Mouse (Mus musculus): ENCODE measurements around the gene Il19. TPM values are rescaled to one million over a fixed set of nuclear protein-coding genes. Genes with fewer than 3 reads are reported as not detected.

Gene Il19
- polyA plus RNA-seq, 1 experiment from 2014 or later: not detected

GRCm38 (mm10) chr1:130893329-130894040, 46.4 kb downstream of the Il19 start:
- Histone ChIP-seq H3K27me3 (replicated peaks; ENCODE audit: control insufficient read depth, insufficient read depth, low read length) (no peaks in the 10 kb centered on the region), H3K9me3 (ENCODE audit: control insufficient read depth, low read length) (no peaks in the 10 kb centered on the region), H3K27ac (ENCODE audit: low read depth) (no peak overlapping the region), H3K36me3 (ENCODE audit: control insufficient read depth, insufficient read depth, low read length) (no peaks in the 10 kb centered on the region), H3K4me1 (replicated peaks; ENCODE audit: control insufficient read depth, insufficient read depth, low read length) (no peaks in the 10 kb centered on the region), H3K9ac (ENCODE audit: low read length) (no peak overlapping the region), H3K4me2 (ENCODE audit: low read length) (no peak overlapping the region), H3K4me3 (ENCODE audit: low read depth, low read length) (no peak overlapping the region)
- DNase-seq (ENCODE audit: low spot score) (no peak), ATAC-seq (replicated peaks; ENCODE audit: low FRiP score, low TSS enrichment, low read depth) (no peak)
- 71% methylated on average over 9 of the region's 9 CpGs for WGBS

- Histone ChIP-seq H3K4me2 (ENCODE audit: low read length) (no peak overlapping the region), H3K27me3 (replicated peaks; ENCODE audit: control insufficient read depth, insufficient read depth, low read length) (no peaks in the 10 kb centered on the region), H3K4me3 (ENCODE audit: low read depth, low read length) (no peak overlapping the region), H3K9me3 (ENCODE audit: control insufficient read depth, low read length) (no peaks in the 10 kb centered on the region), H3K9ac (ENCODE audit: low read length) (no peak overlapping the region), H3K4me1 (replicated peaks; ENCODE audit: control insufficient read depth, insufficient read depth, low read length) (no peaks in the 10 kb centered on the region), H3K36me3 (ENCODE audit: control insufficient read depth, insufficient read depth, low read length) (no peaks in the 10 kb centered on the region), H3K27ac (ENCODE audit: low read depth) (no peak overlapping the region)
- DNase-seq (ENCODE audit: low spot score) (no peak), ATAC-seq (replicated peaks; ENCODE audit: low FRiP score, low TSS enrichment, low read depth) (no peak)
- 87% methylated on average over 1 of the region's 1 CpGs for WGBS
Measured at GRCm38 (mm10) chr1:130892446-130892845, 47.5 kb downstream of the Il19 start.

DNA sequence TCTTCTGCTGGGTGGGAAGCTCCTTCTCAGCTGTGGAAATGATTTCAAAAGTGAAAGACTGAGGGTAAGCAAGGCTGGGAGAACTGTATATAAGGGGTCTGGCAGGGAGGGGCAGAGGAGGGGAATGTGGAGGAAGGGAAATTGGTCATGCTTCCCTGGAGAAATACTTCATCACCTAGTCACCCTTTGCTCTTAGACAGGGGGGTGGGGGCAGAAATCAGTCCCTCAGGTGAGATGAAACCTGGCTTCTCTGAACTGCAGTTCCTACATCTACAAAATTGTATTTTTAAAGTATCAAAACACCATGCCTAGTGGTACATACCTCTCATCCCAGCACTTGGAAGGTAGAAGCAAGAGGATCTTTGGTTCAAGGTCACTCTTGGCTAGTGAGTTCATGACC, 52.6 kb downstream of the Il19 start, which contains the start of gene Il24:
Gene Il24 (minus strand): TSS at position 101 of the 400 bp plus-strand sequence.
- Histone ChIP-seq H3K27me3 (replicated peaks; ENCODE audit: control insufficient read depth, insufficient read depth, low read length) (no peaks in the 10 kb centered on the region), H3K9ac (ENCODE audit: low read length) (no peak within 1 kb of the TSS), H3K36me3 (ENCODE audit: control insufficient read depth, insufficient read depth, low read length) (no peaks in the 10 kb centered on the region), H3K4me2 (ENCODE audit: low read length) (no peak within 1 kb of the TSS), H3K9me3 (ENCODE audit: control insufficient read depth, low read length) (no peaks in the 10 kb centered on the region), H3K4me3 (ENCODE audit: low read depth, low read length) (no peak within 1 kb of the TSS), H3K27ac (ENCODE audit: low read depth) (no peak within 1 kb of the TSS), H3K4me1 (replicated peaks; ENCODE audit: control insufficient read depth, insufficient read depth, low read length) (no peaks in the 10 kb centered on the region)
- DNase-seq (ENCODE audit: low spot score): no peak
- ATAC-seq (replicated peaks; ENCODE audit: low FRiP score, low TSS enrichment, low read depth): no peak

DNA sequence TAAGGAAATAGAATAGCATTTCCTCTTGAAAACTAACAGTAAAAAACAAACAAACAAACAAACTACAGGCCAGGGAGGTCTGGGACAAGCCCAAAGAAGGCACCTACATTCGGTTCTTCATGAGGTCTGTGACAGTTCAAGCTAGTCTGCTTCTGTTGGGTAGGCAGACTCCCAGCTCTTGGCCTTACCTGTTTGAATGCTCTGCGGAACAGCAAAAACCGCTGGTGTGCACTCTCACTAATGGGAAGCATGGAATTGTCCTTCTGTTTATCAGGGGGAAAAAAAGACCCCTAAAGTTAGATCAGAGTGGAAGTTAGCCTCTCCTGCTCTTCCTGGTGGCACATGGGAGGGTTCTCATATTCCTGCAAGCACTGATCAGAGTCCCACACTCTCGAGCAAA, 56.8 kb downstream of the Il19 start:
- H3K9ac ChIP-seq (ENCODE audit: low read length): no peak overlapping the region
- WGBS: 86% methylated on average over 4 of the region's 4 CpGs
- DNase-seq (ENCODE audit: low spot score) (no peak), ATAC-seq (replicated peaks; ENCODE audit: low FRiP score, low TSS enrichment, low read depth) (no peak)
- H3K27ac ChIP-seq (ENCODE audit: low read depth): no peak overlapping the region
- H3K4me3 ChIP-seq (ENCODE audit: low read depth, low read length): no peak overlapping the region
- H3K36me3 ChIP-seq (ENCODE audit: control insufficient read depth, insufficient read depth, low read length): no peaks in the 10 kb centered on the region
- H3K9me3 ChIP-seq (ENCODE audit: control insufficient read depth, low read length): no peaks in the 10 kb centered on the region
- H3K4me1 ChIP-seq (replicated peaks; ENCODE audit: control insufficient read depth, insufficient read depth, low read length): no peaks in the 10 kb centered on the region
- no peak overlapping the region for H3K4me2 ChIP-seq (ENCODE audit: low read length)
- H3K27me3 ChIP-seq (replicated peaks; ENCODE audit: control insufficient read depth, insufficient read depth, low read length): no peaks in the 10 kb centered on the region

Other genes starting within 250 kb of the Il19 start
- 0.23 TPM in 1 of 2 replicates, not detected in the other for gene Gm29427, start 224.3 kb downstream of the Il19 start, polyA plus RNA-seq (2014; fragmentation: Nextera tagmentation; extraction: Ambion mirVana)
- 7.5 and 8.1 TPM in 2 replicates for gene Yod1, start 222.8 kb downstream of the Il19 start, polyA plus RNA-seq (2014; fragmentation: Nextera tagmentation; extraction: Ambion mirVana)
- gene Pfkfb2, start 210.9 kb downstream of the Il19 start, polyA plus RNA-seq (2014; fragmentation: Nextera tagmentation; extraction: Ambion mirVana): 9.4 and 9.8 TPM in 2 replicates
- gene AA986860, start 208.1 kb downstream of the Il19 start, polyA plus RNA-seq (2014; fragmentation: Nextera tagmentation; extraction: Ambion mirVana): 55.7 and 61.4 TPM in 2 replicates
- gene Fcamr, start 139.2 kb downstream of the Il19 start, polyA plus RNA-seq (2014; fragmentation: Nextera tagmentation; extraction: Ambion mirVana): 0.16 TPM in 1 of 2 replicates, not detected in the other
- 0.71 and 0.76 TPM in 2 replicates for gene Pigr, start 113.4 kb downstream of the Il19 start, polyA plus RNA-seq (2014; fragmentation: Nextera tagmentation; extraction: Ambion mirVana)
- 4.6 and 5.2 TPM in 2 replicates for gene Fcmr, start 74.4 kb downstream of the Il19 start, polyA plus RNA-seq (2014; fragmentation: Nextera tagmentation; extraction: Ambion mirVana)
- gene Il24, start 52.7 kb downstream of the Il19 start, polyA plus RNA-seq (2014; fragmentation: Nextera tagmentation; extraction: Ambion mirVana): not detected in 2 replicates
- not detected in 2 replicates for gene Il20, start 28.7 kb downstream of the Il19 start, polyA plus RNA-seq (2014; fragmentation: Nextera tagmentation; extraction: Ambion mirVana)
- gene Il10, start 79.7 kb upstream of the Il19 start, polyA plus RNA-seq (2014; fragmentation: Nextera tagmentation; extraction: Ambion mirVana): not detected in 2 replicates
- gene Mapkapk2, start 157.7 kb upstream of the Il19 start, polyA plus RNA-seq (2014; fragmentation: Nextera tagmentation; extraction: Ambion mirVana): 58.1 and 62.4 TPM in 2 replicates
- 5.6 and 5.7 TPM in 2 replicates for gene Dyrk3, start 198.2 kb upstream of the Il19 start, polyA plus RNA-seq (2014; fragmentation: Nextera tagmentation; extraction: Ambion mirVana)
- gene Eif2d, start 213.1 kb upstream of the Il19 start, polyA plus RNA-seq (2014; fragmentation: Nextera tagmentation; extraction: Ambion mirVana): 62.8 and 66.0 TPM in 2 replicates